Mouse (Mus musculus) left cerebral cortex, postnatal 14 days (tissue): ENCODE measurements at regions not wholly inside any gene's neighbourhood (a gene's known extent, or its start where the extent isn't known, plus 50 kb on each side); places are given as distances from the start of the nearest gene placed in this dataset.
A peak's percentile ranks its signal among the peaks of the same experiment; 100 is the strongest.

Experiments
- DNase-seq, 2 experiments: peaks; one replicate each; pipeline ENCODE4 v3.0.0; 2021 to 2022; ENCODE audit warnings: low spot score in 2 of 2, mixed read lengths in 1 of 2
- intact Hi-C: fragments of 180-260 bp; cut with DNase I; formaldehyde crosslinking; loops from one replicate; pipeline ENCODE4 v1.15.1; 2025

GRCm38 (mm10) chr3:113811790-113812189, 181.8 kb upstream of the Rnpc3 start:
- intact Hi-C loops = no loop called here
- no peak for DNase-seq

- DNase-seq = peak in 1 of 2 experiments; percentile 4
- intact Hi-C loops = no loop called here
Measured at GRCm38 (mm10) chr3:113859421-113859820, 170.9 kb upstream of the Col11a1 start.

- no peak for DNase-seq
- intact Hi-C loops = no loop called here
Measured at GRCm38 (mm10) chr3:113860005-113860404, 170.3 kb upstream of the Col11a1 start.

GRCm38 (mm10) chr3:113860426-113860825, 169.9 kb upstream of the Col11a1 start:
- intact Hi-C loops = no loop called here
- DNase-seq = no peak

- no peak for DNase-seq
- intact Hi-C loops = no loop called here
Measured at GRCm38 (mm10) chr3:113873226-113873625, 157.1 kb upstream of the Col11a1 start.

- DNase-seq = no peak
- intact Hi-C loops = no loop called here
Measured at GRCm38 (mm10) chr3:113905162-113905561, 125.2 kb upstream of the Col11a1 start.

- DNase-seq = peak; percentile 6 to 9
- intact Hi-C loops = no loop called here
Measured at GRCm38 (mm10) chr3:113919350-113920179, 110.8 kb upstream of the Col11a1 start.

- intact Hi-C loops = no loop called here
- DNase-seq = no peak
Measured at GRCm38 (mm10) chr3:113931553-113931952, 98.8 kb upstream of the Col11a1 start.

GRCm38 (mm10) chr3:113950501-113950900, 79.8 kb upstream of the Col11a1 start:
- intact Hi-C loops = no loop called here
- no peak for DNase-seq

GRCm38 (mm10) chr3:113952468-113952867, 77.9 kb upstream of the Col11a1 start:
- no peak for DNase-seq
- intact Hi-C loops = no loop called here

- no peak for DNase-seq
- intact Hi-C loops = no loop called here
Measured at GRCm38 (mm10) chr3:113953113-113953512, 77.2 kb upstream of the Col11a1 start.

GRCm38 (mm10) chr3:113954486-113954885, 75.9 kb upstream of the Col11a1 start:
- DNase-seq = no peak

GRCm38 (mm10) chr3:113960080-113960479, 70.3 kb upstream of the Col11a1 start:
- intact Hi-C loops = no loop called here
- no peak for DNase-seq

More at GRCm38 (mm10) chr3:113954486-113954885, 75.9 kb upstream of the Col11a1 start:
- intact Hi-C loops = no loop called here
